Mouse (Mus musculus): ENCODE results near the gene Pde6g.

Gene Pde6g

GRCm38 (mm10) chr11:120453306-120453705 is at the start of gene Pde6g:
Gene Pde6g (minus strand): TSS chr11:120453500.
- DNase-seq (ENCODE audit: low spot score in 2 of 2) = no peak

- no peak for DNase-seq (ENCODE audit: low spot score in 2 of 2)
Observed at GRCm38 (mm10) chr11:120501701-120502100, 48.4 kb upstream of the Pde6g start.

- no peak for DNase-seq (ENCODE audit: low spot score in 2 of 2)
Observed at GRCm38 (mm10) chr11:120501018-120501417, 47.7 kb upstream of the Pde6g start.

GRCm38 (mm10) chr11:120500357-120500756 is 47.1 kb upstream of the Pde6g start:
- no peak for DNase-seq (ENCODE audit: low spot score in 2 of 2)

- no peak for DNase-seq (ENCODE audit: low spot score in 2 of 2)
Observed at GRCm38 (mm10) chr11:120499894-120500293, 46.6 kb upstream of the Pde6g start.

- DNase-seq (ENCODE audit: low spot score in 2 of 2) = no peak
Observed at GRCm38 (mm10) chr11:120498891-120499290, 45.6 kb upstream of the Pde6g start.

- DNase-seq (ENCODE audit: low spot score in 2 of 2) = no peak
Observed at GRCm38 (mm10) chr11:120498226-120498625, 44.9 kb upstream of the Pde6g start.

- DNase-seq (ENCODE audit: low spot score in 2 of 2) = no peak
Observed at GRCm38 (mm10) chr11:120497436-120497835, 44.1 kb upstream of the Pde6g start.

- DNase-seq (ENCODE audit: low spot score in 2 of 2) = no peak
Observed at GRCm38 (mm10) chr11:120493911-120494310, 40.6 kb upstream of the Pde6g start.

- DNase-seq (ENCODE audit: low spot score in 2 of 2) = no peak
Observed at GRCm38 (mm10) chr11:120493351-120493750, 40.1 kb upstream of the Pde6g start.

- no peak for DNase-seq (ENCODE audit: low spot score in 2 of 2)
Observed at GRCm38 (mm10) chr11:120492878-120493203, 39.5 kb upstream of the Pde6g start.

GRCm38 (mm10) chr11:120492024-120492877 is 39.0 kb upstream of the Pde6g start:
- DNase-seq (ENCODE audit: low spot score in 2 of 2) = no peak

GRCm38 (mm10) chr11:120491317-120492023 is 38.2 kb upstream of the Pde6g start, which contains the start of gene Slc25a10:
Gene Slc25a10 (plus strand): TSS chr11:120491840.
- DNase-seq (ENCODE audit: low spot score in 2 of 2) = peak; percentile 80 to 85

- DNase-seq (ENCODE audit: low spot score in 2 of 2) = no peak
Observed at GRCm38 (mm10) chr11:120490291-120491046, 37.2 kb upstream of the Pde6g start.

- peak; percentile 49 to 54 for DNase-seq (ENCODE audit: low spot score in 2 of 2)
Observed at GRCm38 (mm10) chr11:120489054-120489761, 35.9 kb upstream of the Pde6g start.

GRCm38 (mm10) chr11:120488516-120488915 is 35.2 kb upstream of the Pde6g start:
- DNase-seq (ENCODE audit: low spot score in 2 of 2) = no peak

- no peak for DNase-seq (ENCODE audit: low spot score in 2 of 2)
Observed at GRCm38 (mm10) chr11:120485251-120485650, 32.0 kb upstream of the Pde6g start.

GRCm38 (mm10) chr11:120484265-120484981 is 31.1 kb upstream of the Pde6g start, which contains the start of gene Mrpl12:
Gene Mrpl12 (plus strand): TSS chr11:120484613.
- DNase-seq (ENCODE audit: low spot score in 2 of 2) = peak; percentile 83 to 89

- DNase-seq (ENCODE audit: low spot score in 2 of 2) = no peak
Observed at GRCm38 (mm10) chr11:120483448-120483934, 30.2 kb upstream of the Pde6g start.

- DNase-seq (ENCODE audit: low spot score in 2 of 2) = no peak
Observed at GRCm38 (mm10) chr11:120472052-120472451, 18.8 kb upstream of the Pde6g start.

- DNase-seq (ENCODE audit: low spot score in 2 of 2) = no peak
Observed at GRCm38 (mm10) chr11:120467736-120468092, 14.4 kb upstream of the Pde6g start.

All from frontal cortex, postnatal 10 days (tissue).